Comparison of ENCODE assay signal across 13 mouse cellular contexts in the genomic region with DNA sequence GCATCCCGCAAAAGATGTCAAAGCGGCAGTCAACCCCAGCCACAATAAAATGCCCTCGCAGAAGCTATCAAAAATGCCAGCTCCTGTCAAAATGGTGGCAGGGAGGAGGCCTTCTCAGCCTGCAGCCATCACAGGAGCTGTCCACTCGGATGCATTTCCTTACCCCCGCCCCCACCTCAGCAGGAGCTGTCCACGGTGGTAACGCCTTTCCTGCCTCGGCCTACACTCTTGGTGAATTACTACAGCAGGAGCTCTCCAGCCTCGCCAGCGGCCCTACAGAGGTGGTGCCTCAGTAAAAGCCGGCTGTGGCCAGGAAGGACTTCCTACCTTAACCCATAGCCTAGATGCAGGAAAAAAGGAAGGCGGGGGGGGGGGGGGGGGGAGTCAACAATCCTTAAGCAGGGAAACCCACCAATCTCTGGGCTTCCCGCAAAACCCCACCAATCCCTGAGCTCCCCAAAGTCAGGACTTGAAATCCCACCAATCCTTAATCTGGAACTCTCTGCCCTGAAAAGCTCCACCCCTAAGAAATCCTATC. TPM values are rescaled to one million over a fixed set of nuclear protein-coding genes. Genes with fewer than 3 reads are reported as not detected.
DNase-seq lines count a peak whose midpoint lies in the region; ATAC-seq and TF ChIP-seq lines count a peak whose summit lies in the region.
"Had no signal": no experiment of that assay in that cellular context is flagged by ENCODE, and none has a peak within 500 bp of the region (broad histone marks: within the 10 kb centered on the region; RNA-seq: fewer than 3 reads in every experiment).

No protein-coding gene starts in this region.

- DNase-seq in kidney, postnatal 25 days = peak; percentile 16 to 50
- no peak for DNase-seq in kidney, postnatal 14 days
- peak; percentile 62 for DNase-seq in testis, postnatal 14 days (ENCODE audit: low spot score)
- DNase-seq in testis, postnatal 10 days (ENCODE audit: low spot score) = no peak
- DNase-seq in thymus, adult 2 months = no peak
- DNase-seq in adrenal gland, postnatal 36 days = no peak
- no peak for DNase-seq in right cerebral cortex, postnatal 25 days
- DNase-seq: adrenal gland, postnatal 25 days; thymus, postnatal 14 days had no signal

- 0 out of 2 replicates have a peak overlapping the region, but pooled peaks have one; percentile 96 for H3K27ac ChIP-seq in embryonic facial prominence, embryonic 15.5 days (replicated peaks)
- no peak overlapping the region for H3K27ac ChIP-seq in thymus, adult 2 months (ENCODE audit: control insufficient read depth, insufficient read depth, low read length)
- H3K27ac ChIP-seq: macrophage had no signal

- 46% methylated on average over 12 of the region's 13 CpGs for WGBS in embryonic facial prominence, embryonic 15.5 days
- WGBS in thymus, adult 2 months = 83% methylated on average over 13 of the region's 13 CpGs

- no peaks in the 10 kb centered on the region for H3K27me3 ChIP-seq in embryonic facial prominence, embryonic 15.5 days
- no peaks in the 10 kb centered on the region for H3K27me3 ChIP-seq in thymus, adult 2 months (ENCODE audit: control insufficient read depth, insufficient read depth, low read length)
- H3K27me3 ChIP-seq: heart, embryonic 13.5 days had no signal

- no peak overlapping the region for H3K9ac ChIP-seq in embryonic facial prominence, embryonic 15.5 days

- no peak for ATAC-seq in embryonic facial prominence, embryonic 15.5 days (ENCODE audit: insufficient number of reproducible peaks, low FRiP score, low TSS enrichment, low read depth)

- TF ChIP-seq POLR2A in thymus, adult 2 months (IDR thresholded peaks at IDR 0.05; ENCODE audit: control insufficient read depth, extremely low read depth, insufficient read depth, low read length, poor library complexity) = no peak

- no peak overlapping the region for H3K4me2 ChIP-seq in embryonic facial prominence, embryonic 15.5 days (replicated peaks)

- no peak overlapping the region for H3K4me3 ChIP-seq in embryonic facial prominence, embryonic 15.5 days (replicated peaks)
- no peak overlapping the region for H3K4me3 ChIP-seq in thymus, adult 2 months (ENCODE audit: control insufficient read depth, insufficient read depth, low read length)

- no peaks in the 10 kb centered on the region for H3K9me3 ChIP-seq in embryonic facial prominence, embryonic 15.5 days (replicated peaks)
- H3K9me3 ChIP-seq: heart, embryonic 13.5 days had no signal

- peaks cover 4% of the 10 kb centered on the region for H3K36me3 ChIP-seq in embryonic facial prominence, embryonic 15.5 days
- H3K36me3 ChIP-seq in thymus, adult 2 months (ENCODE audit: control insufficient read depth, insufficient read depth, low read length) = no peaks in the 10 kb centered on the region

- H3K4me1 ChIP-seq in embryonic facial prominence, embryonic 15.5 days = peaks cover 18% of the 10 kb centered on the region
- peaks cover 8% of the 10 kb centered on the region for H3K4me1 ChIP-seq in thymus, adult 2 months (replicated peaks; ENCODE audit: control insufficient read depth, insufficient read depth, low read length)

- TF ChIP-seq CTCF in thymus, adult 2 months (IDR thresholded peaks at IDR 0.05; ENCODE audit: borderline replicate concordance, control insufficient read depth, extremely low read depth, insufficient read depth, low read length, poor library complexity) = no peak

RNA-seq across cellular contexts. Expression of a gene that starts 1.2 kb away (rescaled TPM):
- 36.2 and 38.1 TPM in 2 replicates for polyA plus RNA-seq in embryonic facial prominence, embryonic 15.5 days (2015; fragmentation: Nextera tagmentation; extraction: Ambion mirVana)
- polyA plus RNA-seq in thymus, adult 2 months (2012; rRNA removed) = 26.1 and 27.6 TPM in 2 replicates
- total RNA-seq in adrenal gland, postnatal 36 days (2021) = 10 to 100 TPM; 48.4 to 72.8 TPM

RNA-seq across cellular contexts. Expression of a gene that starts 12.7 kb away (rescaled TPM):
- 0.07 TPM in 1 of 2 replicates, not detected in the other for polyA plus RNA-seq in embryonic facial prominence, embryonic 15.5 days (2015; fragmentation: Nextera tagmentation; extraction: Ambion mirVana)
- 10.8 and 11.6 TPM in 2 replicates for polyA plus RNA-seq in thymus, adult 2 months (2012; rRNA removed)
- total RNA-seq in adrenal gland, postnatal 36 days (2021) = under 1 TPM in 1 of 2 experiments, not detected in 1; 0.82 TPM
- total RNA-seq: layer of hippocampus, postnatal 25 days had no signal
- polyA plus RNA-seq: heart, embryonic 13.5 days had no signal

RNA-seq across cellular contexts. Expression of a gene that starts 30.9 kb away (rescaled TPM):
- polyA plus RNA-seq in embryonic facial prominence, embryonic 15.5 days (2015; fragmentation: Nextera tagmentation; extraction: Ambion mirVana) = 2.2 and 3.2 TPM in 2 replicates
- polyA plus RNA-seq in thymus, adult 2 months (2012; rRNA removed) = 24.3 and 28.6 TPM in 2 replicates
- total RNA-seq in adrenal gland, postnatal 36 days (2021) = 1 to 10 TPM; 6.5 TPM

RNA-seq across cellular contexts. Expression of a gene that starts 35.5 kb away (rescaled TPM):
- polyA plus RNA-seq in embryonic facial prominence, embryonic 15.5 days (2015; fragmentation: Nextera tagmentation; extraction: Ambion mirVana) = 103 and 140 TPM in 2 replicates
- 3.2 and 5.2 TPM in 2 replicates for polyA plus RNA-seq in thymus, adult 2 months (2012; rRNA removed)
- total RNA-seq in adrenal gland, postnatal 36 days (2021) = under 1 TPM in 1 of 2 experiments, not detected in 1; 0.33 TPM
- total RNA-seq: adrenal gland, postnatal 25 days had no signal
- polyA plus RNA-seq: macrophage had no signal

RNA-seq across cellular contexts. Expression of a gene that starts 47.8 kb away (rescaled TPM):
- polyA plus RNA-seq in embryonic facial prominence, embryonic 15.5 days (2015; fragmentation: Nextera tagmentation; extraction: Ambion mirVana) = 54.2 and 60.4 TPM in 2 replicates
- 146 TPM in 2 replicates for polyA plus RNA-seq in thymus, adult 2 months (2012; rRNA removed)
- 10 to 100 TPM; 55.3 to 59.5 TPM for total RNA-seq in adrenal gland, postnatal 36 days (2021)

Comparison
In these comparisons a context has a peak if more than half of its experiments do, and no peak if none do; other contexts are left out.
1. DNase-seq: peak in kidney, postnatal 25 days (2 of 2) and testis, postnatal 14 days (single experiment); none in kidney, postnatal 14 days (single experiment), testis, postnatal 10 days (single experiment), thymus, adult 2 months (single experiment), adrenal gland, postnatal 36 days (0 of 2) and right cerebral cortex, postnatal 25 days (single experiment).
2. RNA of a gene that starts 12.7 kb away (polyA plus RNA-seq): 10.8 to 11.6 TPM in thymus, adult 2 months; 0.07 TPM in embryonic facial prominence, embryonic 15.5 days; every median in the first group is over 10 times any median in the second.